Mouse (Mus musculus) spleen, postnatal 4 days (tissue): ENCODE results near the gene 4932438H23Rik.
A peak's percentile ranks its signal among the peaks of the same experiment; 100 is the strongest.
"Not testable (repeated sequence)": the region's sequence is repeated elsewhere in the genome, so short reads cannot be mapped to it uniquely, and the experiment has no call there.

Experiments used
- DNase-seq, 2 experiments: peaks; one replicate each; pipeline ENCODE4 v3.0.0; 2022; ENCODE audit warnings: low spot score in 2 of 2

Gene 4932438H23Rik

DNA sequence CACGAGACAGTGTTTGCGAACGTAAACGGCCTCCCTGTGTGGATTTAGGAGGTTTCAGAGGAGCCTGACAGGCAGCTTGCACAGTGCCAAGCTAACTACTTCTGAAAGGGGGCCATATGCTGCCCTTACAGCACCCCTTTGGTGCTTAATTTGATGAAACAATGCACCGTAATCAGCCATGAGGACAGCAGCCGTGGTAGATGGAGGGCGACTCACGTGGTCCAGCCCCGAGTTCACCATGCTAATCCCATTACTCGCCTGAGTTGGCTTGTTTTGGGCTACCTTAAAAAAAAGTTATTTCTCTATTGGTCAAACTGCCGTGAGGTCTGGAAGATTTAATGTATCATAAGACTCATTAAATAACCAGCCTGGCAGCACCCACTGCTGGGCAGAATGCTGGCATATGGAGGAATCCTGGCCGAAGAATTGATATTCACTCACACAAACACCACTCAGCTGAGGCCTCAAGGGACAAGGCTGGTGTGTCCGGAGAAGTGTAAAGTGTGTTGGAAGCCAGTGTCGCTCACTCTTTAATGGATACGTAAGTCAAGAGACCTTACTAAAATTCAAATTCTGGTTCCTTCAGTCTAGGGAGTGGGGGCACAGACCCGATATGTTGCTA lies 4.6 kb upstream of the 4932438H23Rik start:
- DNase-seq: no peak

DNA sequence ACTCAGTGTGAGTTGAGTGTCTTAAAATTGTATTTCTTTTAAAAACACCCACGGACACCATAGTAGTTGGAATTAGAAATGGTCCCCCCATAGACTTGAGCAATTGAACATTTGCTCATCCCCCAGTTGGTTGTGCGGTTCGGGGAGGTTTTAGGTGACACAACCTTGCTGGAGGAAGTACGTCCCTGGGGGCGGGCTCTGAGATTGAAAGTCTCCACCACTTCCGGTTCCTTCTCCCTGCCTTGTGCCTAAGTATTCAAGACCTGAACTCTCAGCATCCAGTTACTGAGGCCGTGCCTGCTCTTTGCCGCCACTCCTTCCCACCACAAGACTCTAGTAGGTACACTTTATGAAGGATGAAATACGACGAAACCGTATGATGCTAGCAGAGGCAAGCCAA lies 2.9 kb upstream of the 4932438H23Rik start:
- no peak for DNase-seq

DNA sequence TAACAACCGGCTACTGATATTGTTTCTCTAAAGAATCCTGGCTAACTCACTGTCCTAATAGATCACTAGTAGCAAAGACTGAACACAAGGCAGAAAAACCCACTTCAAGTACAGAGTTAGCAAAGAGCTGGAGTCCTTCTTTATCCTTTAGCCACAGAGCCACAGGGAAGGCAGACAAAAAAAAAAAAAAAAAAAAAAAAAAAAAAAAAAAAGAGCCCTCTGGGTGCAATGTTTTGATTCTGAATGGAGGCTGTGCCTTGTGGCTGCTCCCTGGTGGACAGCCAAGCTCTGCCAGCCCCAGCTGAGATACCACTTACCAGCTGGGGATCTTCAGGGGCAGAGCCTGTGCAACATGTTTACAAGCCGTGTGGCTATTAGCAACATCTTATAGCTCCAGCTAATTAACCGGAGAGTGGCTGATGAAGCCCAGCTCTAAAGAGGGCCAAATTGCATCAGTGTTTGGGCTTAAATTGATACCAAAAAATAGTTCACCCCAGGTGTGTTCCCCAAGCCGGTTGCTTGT lies 2.1 kb upstream of the 4932438H23Rik start:
- no peak for DNase-seq

DNA sequence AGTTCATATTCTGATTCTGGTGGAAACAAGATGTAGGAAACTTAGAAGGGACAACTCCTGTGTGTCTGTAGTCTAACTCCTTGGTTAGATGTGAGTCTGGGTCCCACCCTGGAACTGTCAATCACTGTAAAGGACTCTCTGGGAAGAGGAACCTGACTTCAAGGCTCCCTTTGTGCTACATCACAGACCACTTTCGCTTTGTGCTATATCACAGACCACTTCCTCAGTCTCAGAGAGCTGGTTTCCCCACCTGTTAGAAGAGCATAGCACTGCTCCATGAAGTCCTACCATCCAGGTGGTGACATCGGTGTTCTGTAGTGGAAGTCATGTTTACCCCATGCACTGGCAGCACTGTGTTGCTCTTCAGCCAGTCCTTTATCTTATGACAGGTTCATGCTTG lies 1.1 kb upstream of the 4932438H23Rik start:
- DNase-seq: no peak

DNA sequence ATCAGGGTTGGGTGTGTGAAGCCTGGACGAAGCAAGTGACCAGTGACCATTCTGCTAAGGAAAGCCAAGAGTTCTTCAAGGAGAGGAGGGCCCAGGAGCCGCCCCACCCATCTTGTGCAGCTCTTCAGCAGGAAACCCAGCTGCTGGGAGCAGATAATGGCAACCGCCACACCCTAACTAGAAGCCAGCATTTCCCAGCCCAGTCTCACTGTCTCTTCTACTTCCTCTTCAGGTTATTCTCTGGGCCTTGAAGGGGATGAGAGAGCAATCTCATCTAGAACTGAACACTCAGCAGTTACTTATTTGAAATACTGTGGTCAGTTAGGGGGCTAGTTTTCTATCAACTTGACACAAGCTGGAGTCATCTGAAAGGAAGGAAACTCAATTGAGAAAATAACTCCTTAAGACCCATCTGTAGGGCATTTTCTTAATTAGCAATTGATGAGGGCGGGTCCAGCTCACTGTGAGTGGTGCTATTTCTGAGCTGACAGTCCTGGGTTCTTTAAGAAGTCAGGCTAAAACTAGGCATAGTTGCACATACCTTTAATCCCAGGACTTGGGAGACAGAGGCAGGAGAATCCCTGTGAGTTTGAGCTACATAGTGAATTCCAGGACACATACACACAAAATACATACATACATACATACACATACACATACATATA lies 8.1 kb downstream of the 4932438H23Rik start:
- peak; percentile 82 to 85 for DNase-seq

DNA sequence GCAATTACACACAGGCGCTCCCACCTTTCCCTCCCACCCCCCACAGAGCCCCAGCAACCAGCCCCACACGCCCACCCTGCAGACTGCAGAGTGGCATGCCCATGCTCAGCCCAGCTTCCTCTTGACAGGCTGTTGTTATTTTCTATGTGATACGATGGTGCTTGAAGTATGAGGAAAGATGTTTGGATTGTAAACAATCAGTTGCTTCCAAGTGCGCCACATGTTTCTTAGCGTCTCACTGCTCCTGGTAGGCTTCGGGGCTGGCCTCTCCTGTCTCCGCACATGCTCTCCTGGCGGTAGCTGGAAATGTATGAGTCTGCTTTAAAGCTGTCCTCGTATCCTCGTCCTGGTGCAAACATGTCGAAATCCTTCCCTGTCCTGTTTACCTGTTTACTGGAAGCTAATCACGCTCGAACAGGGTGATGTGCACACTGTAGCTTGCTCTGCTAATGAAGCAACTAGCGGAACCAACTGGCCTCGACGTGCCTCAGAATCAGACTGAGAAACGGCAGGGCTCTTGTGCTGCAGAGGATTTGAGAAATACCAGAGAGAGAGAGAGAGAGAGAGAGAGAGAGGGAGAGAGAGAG lies 9.6 kb downstream of the 4932438H23Rik start:
- DNase-seq: no peak

DNA sequence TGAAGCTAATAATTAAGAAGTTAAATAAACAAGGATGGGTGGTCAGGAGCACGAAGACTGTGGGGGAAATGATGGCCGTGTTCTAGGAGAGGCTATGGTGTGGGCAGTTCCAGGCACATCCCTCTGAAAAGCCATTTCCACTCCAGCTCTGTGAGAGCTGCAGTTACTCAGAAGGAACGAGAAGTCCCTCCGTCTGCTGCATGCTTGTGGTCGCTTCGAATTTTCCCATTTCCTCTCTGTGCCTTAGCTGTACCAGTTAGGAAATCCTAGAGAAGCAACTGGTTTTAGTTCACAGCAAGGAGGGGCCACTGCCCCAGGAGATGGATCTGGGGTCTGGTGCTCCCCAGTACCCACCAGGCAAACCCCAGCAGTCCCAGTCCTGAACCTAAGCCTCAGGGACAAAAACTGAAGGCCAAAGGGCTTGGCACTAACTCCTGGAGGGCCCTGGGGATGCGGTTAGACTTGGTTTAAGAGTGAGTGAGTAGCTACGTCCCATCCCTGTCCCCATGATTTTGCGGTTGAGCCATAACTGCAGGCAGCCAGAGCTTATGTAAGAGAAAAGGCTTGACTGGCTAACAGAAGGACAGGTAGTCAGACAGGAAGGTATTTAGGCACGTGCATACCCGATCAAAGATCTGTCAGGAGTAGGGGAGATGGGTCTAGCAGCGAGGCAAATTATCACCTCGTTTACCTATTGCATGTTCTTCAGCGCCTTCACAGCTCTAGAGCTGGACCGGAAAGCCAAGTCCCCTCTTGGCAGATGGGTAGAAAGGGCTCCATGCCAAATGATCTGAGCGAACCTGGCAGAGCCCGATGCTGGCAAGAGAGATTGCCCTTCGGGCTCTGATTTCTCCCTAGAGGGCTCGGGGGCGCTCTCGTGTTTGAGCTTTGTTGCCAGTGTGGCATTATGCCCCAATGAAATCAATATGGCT lies 10.3 kb downstream of the 4932438H23Rik start:
- DNase-seq: no peak

DNA sequence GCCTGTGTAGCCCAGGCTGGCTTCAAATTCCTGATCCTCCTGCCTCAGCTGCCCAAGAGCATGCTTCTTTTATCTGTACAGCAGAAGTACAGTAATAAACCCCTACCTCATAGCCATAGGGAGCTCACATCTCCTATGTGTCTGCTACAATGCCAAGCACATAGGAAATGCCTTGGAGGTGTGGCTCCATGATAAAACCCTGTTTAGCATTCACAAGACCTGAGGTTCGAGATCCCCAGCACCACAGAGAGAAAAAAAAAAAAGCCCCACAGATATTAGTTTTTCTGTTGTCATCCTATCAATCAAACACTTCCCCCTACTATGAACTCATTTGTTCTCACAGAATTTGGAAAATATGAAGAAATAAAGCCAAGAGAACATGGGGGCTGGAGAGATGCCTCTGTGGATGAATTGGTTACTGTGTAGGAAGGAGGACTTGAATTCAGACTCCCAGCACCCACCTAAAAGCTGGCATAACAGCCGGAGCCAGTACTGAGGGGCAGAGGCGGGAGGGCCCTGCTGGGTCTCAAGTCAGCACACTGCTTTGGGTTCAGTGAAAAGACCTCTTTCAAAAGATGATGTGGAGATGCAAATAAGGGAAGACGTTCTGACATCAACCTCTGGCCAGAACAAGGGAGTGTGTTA lies 11.8 kb downstream of the 4932438H23Rik start:
- DNase-seq: no peak

DNA sequence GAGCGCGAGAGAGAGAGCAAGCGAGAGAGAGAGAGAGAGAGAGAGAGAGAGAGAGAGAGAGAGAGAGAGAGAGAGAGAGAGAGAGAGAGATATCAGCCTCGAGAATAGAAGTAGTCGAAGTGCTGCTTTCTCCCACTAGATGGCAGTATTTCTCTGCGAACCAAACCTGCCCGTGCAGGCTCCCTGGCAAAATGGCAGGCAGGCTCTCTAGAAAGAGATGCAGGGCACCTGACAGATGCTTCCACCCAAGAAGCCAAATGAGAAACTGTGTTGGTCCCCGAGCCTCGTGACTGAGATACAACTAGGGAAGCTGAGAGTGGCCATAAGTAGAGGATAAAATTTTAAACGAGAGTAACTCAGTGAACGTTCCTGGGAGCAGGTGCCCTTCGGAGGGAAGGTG lies 13.4 kb downstream of the 4932438H23Rik start:
- DNase-seq: peak; percentile 79 to 88

DNA sequence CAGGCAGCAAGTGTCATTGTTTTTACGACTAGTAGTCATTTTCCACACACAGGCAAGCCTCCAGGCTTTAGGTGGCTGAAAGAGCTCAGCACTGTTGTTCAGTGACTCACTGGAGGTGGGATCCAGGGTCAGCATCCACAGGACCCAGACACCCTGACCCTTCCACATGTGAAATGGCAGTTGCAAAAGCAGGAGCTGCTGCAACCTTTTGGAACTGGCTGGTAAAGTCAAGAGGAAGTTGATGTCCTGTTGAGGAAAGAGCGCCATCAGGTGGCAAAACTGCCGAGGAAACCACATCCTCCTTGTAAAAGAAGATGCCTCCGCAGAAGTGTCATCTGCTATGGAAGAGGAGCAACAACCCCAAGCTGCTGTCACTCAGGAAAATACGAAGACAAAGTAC lies 18.7 kb downstream of the 4932438H23Rik start:
- DNase-seq: peak; percentile 59 to 79

DNA sequence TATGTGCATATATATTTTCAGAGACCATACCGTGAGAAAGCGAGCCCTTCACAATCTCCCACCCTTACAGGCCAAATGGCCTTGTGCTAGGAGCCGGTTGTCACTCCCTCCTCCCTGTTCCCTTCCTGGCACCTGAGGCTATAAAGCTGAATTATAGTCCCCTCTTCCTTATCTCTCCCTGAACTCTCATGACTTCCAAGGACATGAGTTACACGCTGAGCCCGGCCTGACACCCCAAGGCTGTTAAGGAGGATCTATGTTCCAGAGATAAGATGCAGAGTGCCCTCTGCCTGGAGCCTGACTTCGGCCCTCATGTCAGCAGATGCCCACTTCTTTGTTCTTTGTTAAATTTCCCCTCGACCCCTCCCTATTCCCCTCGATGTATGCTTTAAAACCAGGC lies 19.5 kb downstream of the 4932438H23Rik start:
- not testable (repeated sequence) for DNase-seq

DNA sequence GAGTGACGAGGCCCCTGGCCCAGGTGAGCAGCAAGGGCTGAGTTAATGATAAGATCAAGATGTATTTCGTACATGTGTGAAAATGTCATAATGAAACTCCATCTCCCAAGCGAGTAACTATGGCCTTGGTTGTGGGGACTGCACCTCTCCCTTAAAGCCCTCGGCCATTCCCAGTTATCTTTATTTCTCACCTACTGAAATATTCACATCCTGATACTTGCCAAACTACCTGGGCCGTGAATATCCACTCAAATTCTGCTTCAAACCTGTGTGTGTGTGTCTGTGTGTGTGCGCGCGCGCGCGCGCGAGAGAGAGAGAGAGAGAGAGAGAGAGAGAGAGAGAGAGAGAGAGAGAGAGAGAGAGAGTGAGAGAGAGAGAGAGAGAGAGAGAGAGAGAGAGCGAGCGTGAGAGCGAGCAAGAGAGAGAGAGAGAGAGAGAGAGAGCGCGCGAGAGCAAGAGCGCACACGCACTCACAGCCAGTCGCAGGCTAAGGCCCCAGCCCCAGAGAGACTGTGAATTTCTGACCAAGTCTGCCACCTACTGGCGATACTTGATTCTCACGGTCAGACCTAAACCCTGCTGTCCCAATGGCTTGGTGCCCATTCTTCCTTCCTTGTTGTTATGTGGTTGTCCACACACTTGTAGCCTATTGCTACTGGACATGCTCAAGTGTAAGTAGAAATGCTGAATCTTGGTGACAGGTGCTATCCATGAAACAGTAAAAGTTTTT lies 21.6 kb downstream of the 4932438H23Rik start:
- DNase-seq: peak; percentile 82 to 90

DNA sequence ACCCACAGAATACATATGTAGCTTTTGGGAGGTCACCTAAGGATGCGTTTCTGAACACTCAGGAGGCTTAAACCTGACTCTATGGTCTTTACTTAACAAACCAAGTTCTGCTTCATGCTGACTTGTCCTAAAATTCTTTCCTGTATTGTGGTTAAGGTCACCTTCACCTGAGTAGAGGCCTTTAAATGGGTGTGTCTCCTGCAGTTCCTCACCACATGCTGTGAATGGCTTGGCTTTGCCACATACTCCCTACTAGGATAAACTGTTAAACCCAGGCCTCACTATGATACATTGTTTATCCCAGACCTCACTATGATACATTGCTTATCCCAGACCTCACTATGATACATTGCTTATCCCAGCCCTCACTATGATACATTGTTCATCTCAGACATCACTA lies 22.7 kb downstream of the 4932438H23Rik start:
- no peak for DNase-seq

DNA sequence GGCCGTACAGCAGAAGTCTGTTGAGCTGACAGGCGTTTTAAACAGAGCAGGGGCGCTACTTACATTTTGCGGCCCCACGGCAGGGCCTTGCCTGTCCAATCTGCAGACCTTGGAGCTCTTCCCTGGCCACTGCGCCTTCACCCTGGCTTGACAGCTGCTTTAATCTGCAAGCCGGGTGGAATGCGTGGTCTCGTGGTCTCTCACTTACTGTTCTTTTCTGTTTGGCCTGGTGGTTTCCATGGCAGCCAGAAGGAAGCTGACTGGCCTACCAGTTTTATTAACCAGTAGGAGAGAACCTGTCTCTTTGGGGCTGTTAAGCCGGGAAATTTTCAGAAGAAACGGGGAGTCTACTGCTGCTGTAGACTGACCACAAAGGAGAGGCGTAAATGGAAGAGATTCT lies 26.0 kb downstream of the 4932438H23Rik start:
- no peak for DNase-seq

DNA sequence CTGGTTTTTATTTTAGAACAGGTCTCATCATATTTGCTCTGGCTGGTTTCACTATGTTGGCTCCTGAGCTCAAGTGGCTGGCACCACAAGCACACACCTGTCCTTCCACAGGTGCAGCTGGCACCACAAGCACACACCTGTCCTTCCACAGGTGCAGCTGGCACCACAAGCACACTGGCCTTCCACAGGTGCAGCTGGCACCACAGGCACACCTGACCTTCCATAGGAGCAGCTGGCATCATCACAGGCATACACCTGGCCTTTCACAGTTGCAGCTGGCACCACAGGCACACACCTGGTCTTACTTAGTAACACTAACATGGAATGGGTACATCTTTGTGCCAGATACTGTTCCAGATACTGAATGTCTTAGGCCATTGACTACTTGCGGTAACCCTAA lies 27.8 kb downstream of the 4932438H23Rik start:
- DNase-seq: no peak

DNA sequence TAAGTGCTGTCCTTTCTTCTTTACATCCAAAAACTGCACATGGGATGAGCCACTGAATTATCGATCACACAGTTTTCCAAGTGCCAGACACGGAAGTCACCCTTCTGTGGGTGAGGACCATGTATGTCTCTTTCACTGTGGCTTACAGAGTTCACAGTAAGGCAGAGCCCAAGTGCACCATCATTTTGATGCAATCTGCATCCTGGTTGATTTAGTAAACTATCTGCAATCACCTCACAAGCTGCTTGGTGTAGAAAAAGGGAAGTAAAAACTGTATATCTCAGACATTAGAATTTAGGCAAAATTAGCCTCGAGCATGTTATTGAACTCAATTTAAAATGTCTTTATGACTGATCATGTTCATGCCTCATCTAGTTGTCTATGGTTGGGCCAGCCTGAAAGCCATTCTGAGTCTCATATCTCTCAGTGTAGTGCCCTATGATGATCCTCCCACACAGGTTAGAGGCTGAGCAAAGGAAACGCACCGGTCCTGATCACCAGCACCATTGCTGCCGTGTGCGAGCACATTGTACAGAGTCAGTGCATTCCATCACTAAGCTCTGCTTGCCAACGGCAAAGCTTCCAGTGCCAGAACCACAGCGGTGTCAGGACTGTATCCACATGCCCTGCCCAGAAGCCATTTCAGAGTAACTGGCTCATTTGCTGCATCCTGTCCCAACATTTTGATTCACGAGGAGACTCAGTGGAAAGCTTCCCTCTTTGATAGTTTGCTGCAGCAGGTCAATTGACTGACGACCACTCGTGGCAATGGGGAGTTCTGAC lies 30.1 kb downstream of the 4932438H23Rik start:
- no peak for DNase-seq

DNA sequence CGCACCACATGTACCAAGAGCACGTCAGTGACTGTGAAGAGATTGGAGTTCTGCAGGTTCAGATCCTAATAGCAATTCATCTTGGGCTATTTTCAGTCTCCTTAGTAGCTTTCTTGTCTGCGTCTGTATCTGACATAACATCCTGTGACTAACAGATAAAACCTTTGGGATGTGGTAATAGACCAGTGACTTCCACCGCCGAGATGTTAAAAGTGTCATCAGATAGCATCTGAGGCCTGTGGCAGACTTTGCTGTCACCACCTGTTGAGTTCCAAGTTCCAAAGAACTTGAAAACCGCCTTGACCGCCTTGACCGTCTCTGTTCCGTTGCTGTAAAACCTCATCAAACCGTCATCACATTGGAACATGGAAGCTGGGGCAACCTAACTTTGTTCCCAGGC lies 31.1 kb downstream of the 4932438H23Rik start:
- DNase-seq: no peak

DNA sequence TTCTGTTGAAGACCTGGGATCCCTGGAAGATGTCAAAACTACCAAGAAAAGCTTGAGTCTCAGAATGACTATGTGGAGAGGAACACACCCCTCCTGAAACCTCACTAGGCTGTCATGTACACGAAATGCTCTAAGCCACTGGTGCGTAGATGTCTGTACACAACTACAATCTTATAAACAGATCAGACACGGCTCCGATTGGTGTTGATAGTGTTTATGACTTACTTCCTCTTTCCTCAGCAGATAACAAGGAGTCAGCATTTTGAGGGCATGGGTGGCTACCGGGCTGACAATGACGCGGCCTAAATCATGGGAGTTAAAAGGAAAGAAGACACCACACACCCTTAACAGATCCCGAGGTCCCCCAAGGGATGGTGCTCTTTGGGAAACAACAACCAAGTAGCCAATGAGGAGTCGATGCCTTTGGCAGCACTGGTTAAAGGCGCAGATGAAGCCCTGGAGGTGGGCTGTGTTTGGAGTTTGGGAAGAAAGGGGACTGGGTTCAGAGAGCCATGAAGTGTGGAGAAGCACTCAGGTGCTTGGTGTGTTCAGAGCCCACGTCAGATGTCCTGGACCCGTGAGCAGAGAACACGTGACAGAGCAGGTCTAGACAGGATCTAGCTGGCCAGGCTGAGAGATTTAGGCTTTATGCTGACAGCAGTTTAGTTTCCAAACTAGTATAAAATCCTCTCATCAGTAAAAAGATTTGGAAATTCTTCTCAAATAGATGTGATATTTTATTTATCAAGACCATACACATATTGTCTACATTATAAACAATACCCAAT lies 33.2 kb downstream of the 4932438H23Rik start:
- no peak for DNase-seq

DNA sequence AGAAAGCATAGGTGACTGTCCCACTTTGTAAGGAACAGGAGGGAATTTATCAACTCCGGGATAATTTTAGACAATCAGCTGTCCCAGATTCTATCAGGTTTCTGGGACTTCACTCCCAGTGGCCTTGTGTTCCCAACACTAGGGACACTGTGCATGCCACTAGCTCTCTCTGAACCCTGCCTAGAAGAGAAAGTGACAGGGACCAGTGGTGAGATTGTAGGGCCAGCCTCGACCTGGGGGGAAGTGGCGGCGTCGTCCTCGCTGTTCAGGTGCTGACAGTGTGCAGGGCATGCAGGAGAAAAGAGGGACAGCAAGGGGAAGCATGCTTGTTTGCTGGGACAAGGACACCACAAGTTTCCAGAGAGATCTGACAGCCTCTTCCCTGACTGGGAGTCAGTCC lies 37.2 kb downstream of the 4932438H23Rik start:
- DNase-seq: no peak
